Mouse (Mus musculus) heart, postnatal 36 days (tissue): ENCODE measurements around the gene Mycbp. TPM values are rescaled to one million over a fixed set of nuclear protein-coding genes. Genes with fewer than 3 reads are reported as not detected.
A peak's percentile ranks its signal among the peaks of the same experiment; 100 is the strongest.

ENCODE experiments used
- DNase-seq, 2 experiments: peaks; one replicate each; pipeline ENCODE4 v3.0.0; 2021 to 2022
- intact Hi-C: fragments of 180-260 bp; cut with DNase I; formaldehyde crosslinking; loops from one replicate; pipeline ENCODE4 v1.15.1; 2025
- total RNA-seq, 2 experiments: library from RNA; stranded (reverse); gene quantifications; 2 replicates each; pipeline ENCODE4 v1.2.3; 2021

Gene Mycbp
- total RNA-seq = 10 to 100 TPM; 23.0 to 25.6 TPM

- peak; percentile 99 to 100 for DNase-seq
- intact Hi-C loops = loop anchor here (5.0 kb wide), 1 partner anchor 492 kb away; no protein-coding TSS in a partner anchor
Observed at GRCm38 (mm10) chr4:123904333-123905125, at the start of gene Mycbp. Gene Mycbp, plus strand, starts transcription at chr4:123904832.

GRCm38 (mm10) chr4:123856888-123857287 is 47.7 kb upstream of the Mycbp start:
- intact Hi-C loops = no loop called here
- DNase-seq = no peak

- intact Hi-C loops = no loop called here
- DNase-seq = no peak
Observed at GRCm38 (mm10) chr4:123858090-123858489, 46.5 kb upstream of the Mycbp start.

DNA sequence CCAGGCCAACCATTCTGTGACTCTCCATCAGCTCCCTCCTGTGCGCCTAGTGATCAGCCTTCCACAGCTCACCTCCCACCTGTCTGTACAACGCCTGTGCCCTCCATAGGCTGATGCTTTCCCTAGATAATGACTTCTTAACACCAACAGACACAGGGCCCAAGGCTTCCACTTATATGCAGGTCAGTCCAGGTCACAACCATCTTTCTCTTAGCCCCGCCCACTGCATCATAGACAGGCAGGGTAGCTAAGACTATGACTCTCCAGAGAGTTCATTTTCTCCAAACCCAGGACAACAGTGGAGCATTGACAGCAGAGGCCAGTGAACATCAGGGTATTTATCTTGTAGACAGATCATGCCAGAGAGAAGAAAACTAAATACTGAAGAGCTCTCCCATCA is 45.3 kb upstream of the Mycbp start, which contains the start of gene 4933427I04Rik:
TSS of gene 4933427I04Rik (plus strand) at position 301 of the 400 bp plus-strand sequence.
- no peak for DNase-seq
- intact Hi-C loops = no loop called here

GRCm38 (mm10) chr4:123859803-123860202 is 44.8 kb upstream of the Mycbp start:
- no peak for DNase-seq
- intact Hi-C loops = no loop called here

GRCm38 (mm10) chr4:123860621-123861020 is 44.0 kb upstream of the Mycbp start:
- no peak for DNase-seq
- intact Hi-C loops = no loop called here

- intact Hi-C loops = loop anchor here (10.0 kb wide), 1 partner anchor 289 kb away; no protein-coding TSS in a partner anchor
- DNase-seq = no peak
Observed at GRCm38 (mm10) chr4:123893726-123894125, 10.9 kb upstream of the Mycbp start.

- intact Hi-C loops = loop anchor here (10.0 kb wide), 1 partner anchor 289 kb away; no protein-coding TSS in a partner anchor
Observed at GRCm38 (mm10) chr4:123894295-123894694, 10.3 kb upstream of the Mycbp start.

GRCm38 (mm10) chr4:123898696-123899095 is 5.9 kb upstream of the Mycbp start:
- peak; percentile 46 to 47 for DNase-seq
- intact Hi-C loops = loop anchor here (1.0 to 10.0 kb wide), 3 partner anchors 76 to 294 kb away; no protein-coding TSS in a partner anchor

More at GRCm38 (mm10) chr4:123894295-123894694, 10.3 kb upstream of the Mycbp start:
- no peak for DNase-seq

- intact Hi-C loops = no loop called here
- DNase-seq = no peak
Observed at GRCm38 (mm10) chr4:123903432-123903831, 1.2 kb upstream of the Mycbp start.

DNA sequence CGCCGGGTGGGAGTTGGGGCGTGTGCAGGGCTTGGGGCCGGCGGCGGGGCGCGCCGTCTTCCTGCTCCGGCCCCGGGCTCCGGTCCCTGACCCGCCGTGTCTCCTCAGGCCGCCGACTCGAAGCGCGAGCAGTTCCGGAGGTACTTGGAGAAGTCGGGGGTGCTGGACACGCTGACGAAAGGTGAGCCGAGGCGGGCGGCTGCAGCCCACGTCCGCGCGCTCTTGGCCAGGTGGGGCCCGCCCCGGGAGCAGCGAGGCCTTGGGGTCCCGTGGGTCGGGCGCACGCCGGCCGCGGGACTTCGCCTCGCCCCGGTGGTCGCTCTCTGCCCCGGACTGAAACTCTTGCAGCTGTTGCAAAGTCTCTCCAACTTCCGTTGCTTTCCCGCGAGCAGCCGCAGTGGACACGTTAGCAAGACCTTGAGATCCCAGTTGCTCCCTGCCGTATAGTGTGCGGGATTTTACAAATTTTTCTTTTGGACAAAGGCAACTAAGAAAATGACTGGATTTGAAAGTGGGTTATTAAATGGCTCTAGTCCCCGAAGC is 565 bp downstream of the Mycbp start:
- intact Hi-C loops = loop anchor here (5.0 kb wide), 1 partner anchor 493 kb away; no protein-coding TSS in a partner anchor
- DNase-seq = no peak

DNA sequence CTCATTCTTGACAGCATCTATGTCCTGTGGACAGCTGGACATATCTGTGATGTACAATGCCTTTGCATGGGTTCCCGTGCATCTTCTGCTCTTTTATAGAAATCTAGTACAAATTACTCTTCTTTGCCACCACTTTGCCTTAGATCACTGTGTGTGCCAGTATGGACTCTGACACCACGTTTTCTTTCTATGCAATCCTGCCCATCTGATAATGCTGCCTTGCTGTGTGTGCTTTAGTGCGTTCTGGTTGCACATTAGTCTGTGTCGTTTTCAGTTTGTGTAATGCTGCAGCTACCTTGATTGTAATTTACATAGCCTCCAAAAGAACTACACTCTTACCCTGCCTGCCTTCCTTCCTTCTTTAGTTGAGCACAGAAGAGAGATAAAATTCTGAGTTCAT is 6.9 kb downstream of the Mycbp start:
- intact Hi-C loops = loop anchor here (10.0 kb wide), 2 partner anchors 607 to 767 kb away; no protein-coding TSS in a partner anchor
- no peak for DNase-seq

- intact Hi-C loops = loop anchor here (10.0 kb wide), 2 partner anchors 608 to 768 kb away; no protein-coding TSS in a partner anchor
- DNase-seq = no peak
Observed at GRCm38 (mm10) chr4:123912431-123912830, 7.8 kb downstream of the Mycbp start.

DNA sequence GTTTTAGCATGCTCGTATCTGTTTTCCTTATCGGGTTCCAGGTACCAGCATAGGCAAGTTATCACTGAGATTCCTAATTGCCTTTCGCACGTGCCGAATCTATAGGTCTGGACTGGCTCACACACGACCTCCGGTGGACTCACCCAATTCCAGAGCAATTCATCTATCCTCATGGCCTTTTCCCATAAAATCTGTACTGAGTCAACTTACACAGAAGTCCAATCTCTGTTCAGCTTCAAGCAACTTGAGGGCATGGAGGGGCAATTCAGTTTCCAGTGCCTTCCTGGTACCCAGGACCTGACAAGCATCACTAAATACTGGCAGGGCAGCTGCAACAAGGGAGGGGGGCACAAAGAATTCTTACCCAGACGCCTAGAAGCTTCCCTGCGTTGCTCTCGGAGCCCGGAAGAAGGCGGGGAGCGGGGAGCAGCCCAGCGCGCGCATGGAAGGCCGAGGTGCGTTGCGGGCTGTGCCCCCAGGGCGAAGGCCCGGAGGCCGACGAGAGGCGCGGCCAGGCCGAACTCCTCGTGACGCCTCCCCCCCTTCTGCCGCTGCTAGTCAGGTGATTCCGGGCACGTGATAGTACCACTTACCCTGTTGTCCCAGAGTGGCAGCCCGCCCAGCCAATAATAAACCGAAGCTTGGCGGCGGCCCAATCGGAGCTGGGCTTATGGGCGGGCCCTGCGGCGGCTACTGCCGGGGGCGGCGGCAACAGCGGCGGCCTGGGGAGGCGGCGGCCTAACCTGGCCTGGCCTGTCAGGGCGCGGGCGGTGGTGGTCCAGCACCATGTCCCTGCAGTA is 12.3 kb downstream of the Mycbp start, which contains the start of gene Rragc:
TSS of gene Rragc (plus strand) at position 699 of the 800 bp plus-strand sequence.
- intact Hi-C loops = loop anchor here (10.0 kb wide), 2 partner anchors 612 to 772 kb away; no protein-coding TSS in a partner anchor
- peak; percentile 100 for DNase-seq

DNA sequence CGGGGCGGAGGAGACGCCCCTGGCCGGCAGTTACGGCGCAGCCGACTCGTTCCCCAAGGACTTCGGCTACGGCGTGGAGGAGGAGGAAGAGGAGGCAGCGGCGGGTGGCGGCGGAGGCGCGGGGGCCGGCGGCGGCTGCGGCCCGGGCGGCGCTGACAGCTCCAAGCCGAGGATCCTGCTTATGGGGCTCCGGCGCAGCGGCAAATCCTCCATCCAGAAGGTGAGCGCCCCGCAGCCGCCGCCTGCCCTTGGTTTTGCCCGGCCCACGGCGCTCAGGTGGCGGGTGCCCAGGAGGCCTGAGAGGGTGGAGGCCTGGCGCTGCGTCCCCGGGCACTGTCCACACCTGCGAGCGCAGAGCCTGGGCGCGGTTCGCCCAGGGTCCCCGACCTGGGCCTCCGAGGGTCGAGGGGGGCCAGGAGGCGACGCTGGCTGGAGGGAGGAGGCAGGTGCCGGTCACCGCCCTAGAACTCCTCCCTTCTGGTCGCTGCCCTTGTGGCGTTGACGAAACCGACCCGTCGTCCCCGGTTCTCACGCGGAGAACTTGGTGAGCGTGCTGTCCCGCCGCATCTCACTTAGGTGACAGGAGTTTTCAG is 13.0 kb downstream of the Mycbp start, which contains the start of gene 4930535I16Rik:
TSS of gene 4930535I16Rik (minus strand) at position 475 of the 593 bp plus-strand sequence.
- DNase-seq = peak in 1 of 2 experiments; percentile 20
- intact Hi-C loops = loop anchor here (10.0 kb wide), 2 partner anchors 613 to 773 kb away; no protein-coding TSS in a partner anchor

DNA sequence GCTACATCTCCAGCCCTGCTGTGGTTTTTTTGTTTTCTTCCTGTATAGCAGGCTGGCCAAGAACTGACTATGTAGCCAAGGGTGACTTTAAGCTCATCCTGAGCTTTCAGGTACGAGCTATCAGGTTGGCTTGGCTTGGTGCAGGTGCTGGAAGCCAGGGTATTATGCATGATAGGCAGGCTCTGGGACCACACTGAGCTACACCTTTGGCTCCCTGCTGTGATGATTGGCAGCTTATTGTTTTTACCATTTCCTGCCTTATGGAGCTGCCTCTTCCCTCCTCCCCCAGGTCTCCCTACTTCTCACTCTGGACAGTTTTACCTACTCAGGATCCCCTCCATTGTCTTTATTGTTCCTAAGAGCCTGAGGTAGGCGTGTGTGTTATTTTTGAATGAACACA is 14.2 kb downstream of the Mycbp start:
- intact Hi-C loops = loop anchor here (10.0 kb wide), 2 partner anchors 614 to 774 kb away; no protein-coding TSS in a partner anchor
- DNase-seq = no peak

DNA sequence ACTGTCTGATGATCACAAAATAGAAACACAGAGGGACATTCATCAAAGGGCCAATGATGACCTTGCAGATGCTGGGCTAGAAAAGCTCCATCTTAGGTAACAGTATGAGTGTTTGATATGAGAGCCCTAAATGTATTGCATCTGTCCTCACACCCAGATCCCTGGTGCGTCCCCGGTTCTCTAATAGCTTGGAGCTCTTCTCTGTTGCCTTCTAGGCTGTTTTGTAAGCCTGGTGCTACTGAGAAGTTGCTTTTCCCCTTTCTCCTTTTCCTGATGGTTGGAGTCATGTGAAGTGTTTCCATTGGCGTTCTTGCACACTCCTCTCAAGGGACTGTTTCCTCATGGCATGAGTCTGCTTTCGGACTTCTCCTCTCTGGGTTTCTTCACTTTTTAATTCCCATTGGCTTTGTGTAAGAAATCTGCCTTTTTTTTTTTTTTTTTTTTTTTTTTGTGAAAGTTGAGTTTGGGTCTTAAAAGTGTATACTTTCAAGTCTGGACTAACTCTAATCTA is 16.5 kb downstream of the Mycbp start:
- intact Hi-C loops = no loop called here

DNA sequence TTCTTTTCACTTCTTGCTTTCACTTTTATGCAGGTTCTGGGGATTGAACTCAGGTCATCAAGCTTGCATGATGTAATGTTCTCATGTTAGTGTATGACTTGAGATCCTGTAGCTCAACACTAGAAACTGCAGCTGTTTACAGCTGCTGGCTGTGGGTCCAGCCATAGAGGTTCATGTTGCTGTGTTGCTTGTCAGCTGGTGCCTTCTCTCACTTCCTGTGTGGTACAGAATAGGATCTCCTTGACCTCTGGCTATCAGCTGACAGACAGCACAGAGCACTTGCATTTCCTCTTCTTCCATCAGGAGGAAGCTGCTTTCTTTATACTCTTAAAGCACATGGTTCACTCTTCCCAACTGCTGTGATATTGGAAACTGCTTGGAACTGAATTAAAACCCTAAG is 23.3 kb downstream of the Mycbp start:
- intact Hi-C loops = no loop called here

More for the DNA sequence above, 16.5 kb downstream of the Mycbp start:
- no peak for DNase-seq

DNA sequence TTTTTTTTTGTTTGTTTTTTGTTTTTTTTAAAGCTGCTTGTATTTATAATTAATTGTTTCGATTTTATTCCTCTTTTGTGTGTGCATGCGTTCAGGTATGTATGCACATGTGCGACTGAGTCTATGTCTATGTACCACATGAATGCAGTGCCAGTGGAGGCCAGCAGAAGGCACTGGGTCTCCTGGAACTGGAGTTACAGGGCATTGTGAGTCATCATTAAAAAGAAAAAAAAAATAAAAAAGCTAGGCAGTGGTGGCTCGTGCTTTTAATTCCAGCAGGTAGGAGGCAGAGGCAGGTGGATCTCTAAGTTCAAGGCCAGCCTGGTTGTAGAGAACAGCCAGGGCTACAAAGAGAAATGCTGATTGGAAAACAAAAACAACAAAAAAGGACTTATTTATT is 25.4 kb downstream of the Mycbp start:
- intact Hi-C loops = no loop called here
- DNase-seq = no peak

More for the DNA sequence above, 23.3 kb downstream of the Mycbp start:
- DNase-seq = no peak
